Mouse (Mus musculus): ENCODE data around the gene 4833423E24Rik.

- no peak for TF ChIP-seq CTCF (IDR thresholded peaks at IDR 0.05; ENCODE audit: low read depth, low read length)
- TF ChIP-seq POLR2A (IDR thresholded peaks at IDR 0.05; ENCODE audit: extremely low read depth, insufficient read depth, low read length): no peak
Observed at GRCm38 (mm10) chr2:85518879-85519278, at the start of gene 4833423E24Rik.

Measured in liver, adult 2 months (tissue).